Mouse (Mus musculus) neural tube, embryonic 12.5 days (tissue): ENCODE measurements around the gene Mycbpap. TPM values are rescaled to one million over a fixed set of nuclear protein-coding genes. Genes with fewer than 3 reads are reported as not detected.

Source experiments
- ATAC-seq: fragments of 200-750 bp; cut with Nextera tagmentation; 2 replicates; pipeline ENCODE4 v1.8.0; 2017; ENCODE audit warnings: low read depth, mild to moderate bottlenecking, moderate TSS enrichment, moderate library complexity; ENCODE audit not compliant: low FRiP score
- H3K27ac ChIP-seq: fragments of 300-500 bp; sonication (generic); 2 replicates; pipeline ENCODE4 v1.5.1; 2016
- H3K27me3 ChIP-seq: fragments of 300-500 bp; sonication (generic); replicated peaks from 2 replicates; pipeline ENCODE4 v1.6.1; 2016; ENCODE audit warnings: mild to moderate bottlenecking
- H3K36me3 ChIP-seq: fragments of 300-500 bp; sonication (generic); 2 replicates; pipeline ENCODE4 v1.6.1; 2016; ENCODE audit warnings: mild to moderate bottlenecking
- H3K4me1 ChIP-seq: fragments of 300-500 bp; sonication (generic); 2 replicates; pipeline ENCODE4 v1.6.1; 2016
- H3K4me2 ChIP-seq: fragments of 300-500 bp; sonication (generic); replicated peaks from 2 replicates; pipeline ENCODE4 v1.6.1; 2016; ENCODE audit warnings: mild to moderate bottlenecking
- H3K4me3 ChIP-seq: fragments of 300-500 bp; sonication (generic); 2 replicates; pipeline ENCODE4 v1.5.1; 2016
- H3K9ac ChIP-seq: fragments of 300-500 bp; sonication (generic); 2 replicates; pipeline ENCODE4 v1.6.1; 2016; ENCODE audit warnings: mild to moderate bottlenecking
- H3K9me3 ChIP-seq: fragments of 300-500 bp; sonication (generic); 2 replicates; pipeline ENCODE4 v1.6.1; 2016; ENCODE audit warnings: mild to moderate bottlenecking
- WGBS: fragments of 180-500 bp; shearing (Covaris S2); methylation state at CpG from one replicate; pipeline ENCODE4 v1.1.7; 2016; 5-methylcytosine and 5-hydroxymethylcytosine counted together
- polyA plus RNA-seq: library from polyadenylated mRNA; unstranded; fragments of >200 nt; fragmentation: Nextera tagmentation; extraction: Ambion mirVana; gene quantifications from 2 replicates; pipeline ENCODE4 v1.2.1, GENCODE M21; 2016

Gene Mycbpap
- polyA plus RNA-seq, 1 experiment from 2014 or later: 1.8 TPM

- H3K4me3 ChIP-seq: no peak overlapping the region
- ATAC-seq: no peak
- no peak overlapping the region for H3K27ac ChIP-seq
- H3K4me1 ChIP-seq: peaks cover 7% of the 10 kb centered on the region; the same call in 1 of the 2 replicates
- 42% methylated on average over 9 of the region's 9 CpGs for WGBS
- no peaks in the 10 kb centered on the region for H3K27me3 ChIP-seq
- no peaks in the 10 kb centered on the region for H3K9me3 ChIP-seq
- H3K9ac ChIP-seq: no peak overlapping the region
- no peak overlapping the region for H3K4me2 ChIP-seq
- H3K36me3 ChIP-seq: no peaks in the 10 kb centered on the region
These were observed 4.8 kb upstream of the Mycbpap start for GRCm38 (mm10) chr11:94526171-94526879.

GRCm38 (mm10) chr11:94513452-94513851 lies 8.1 kb downstream of the Mycbpap start:
- no peaks in the 10 kb centered on the region for H3K9me3 ChIP-seq
- no peak overlapping the region for H3K9ac ChIP-seq
- no peaks in the 10 kb centered on the region for H3K36me3 ChIP-seq
- H3K27me3 ChIP-seq: no peaks in the 10 kb centered on the region
- H3K4me1 ChIP-seq: no peaks in the 10 kb centered on the region; the same call in 1 of the 2 replicates
- no peak for ATAC-seq
- H3K4me2 ChIP-seq: no peak overlapping the region
- WGBS: 71% methylated on average over 9 of the region's 9 CpGs
- no peak overlapping the region for H3K27ac ChIP-seq
- H3K4me3 ChIP-seq: no peak overlapping the region

- ATAC-seq: no peak
- Histone ChIP-seq H3K4me2 (no peak overlapping the region), H3K36me3 (no peaks in the 10 kb centered on the region), H3K9ac (no peak overlapping the region), H3K9me3 (no peaks in the 10 kb centered on the region), H3K27ac (no peak overlapping the region), H3K27me3 (no peaks in the 10 kb centered on the region), H3K4me3 (no peak overlapping the region), H3K4me1 (no peaks in the 10 kb centered on the region)
- 93% methylated on average over 10 of the region's 10 CpGs for WGBS
These were observed 12.6 kb downstream of the Mycbpap start for GRCm38 (mm10) chr11:94508976-94509375.

GRCm38 (mm10) chr11:94501482-94501881 lies 20.1 kb downstream of the Mycbpap start:
- H3K4me2 ChIP-seq: no peak overlapping the region
- peaks cover 21% of the 10 kb centered on the region for H3K4me1 ChIP-seq
- H3K9ac ChIP-seq: no peak overlapping the region
- ATAC-seq: no peak
- no peak overlapping the region for H3K27ac ChIP-seq
- no peaks in the 10 kb centered on the region for H3K9me3 ChIP-seq
- H3K36me3 ChIP-seq: no peaks in the 10 kb centered on the region
- 95% methylated on average over 8 of the region's 8 CpGs for WGBS
- no peak overlapping the region for H3K4me3 ChIP-seq
- peaks cover 26% of the 10 kb centered on the region for H3K27me3 ChIP-seq

- H3K27ac ChIP-seq: no peak overlapping the region
- H3K27me3 ChIP-seq: peaks cover 28% of the 10 kb centered on the region
- 26% methylated on average over 8 of the region's 8 CpGs for WGBS
- ATAC-seq: no peak
- H3K4me1 ChIP-seq: peaks cover 21% of the 10 kb centered on the region
- H3K4me3 ChIP-seq: no peak overlapping the region
- no peak overlapping the region for H3K9ac ChIP-seq
- no peaks in the 10 kb centered on the region for H3K36me3 ChIP-seq
- peak overlapping the region; percentile 61 for H3K4me2 ChIP-seq
- no peaks in the 10 kb centered on the region for H3K9me3 ChIP-seq
These were observed 21.2 kb downstream of the Mycbpap start for GRCm38 (mm10) chr11:94500362-94500761.

GRCm38 (mm10) chr11:94499661-94500152 lies 21.8 kb downstream of the Mycbpap start, which contains the start of gene Epn3:
Gene Epn3 (minus strand): TSS chr11:94499974.
- Histone ChIP-seq H3K27me3 (peaks cover 28% of the 10 kb centered on the region), H3K4me3 (peak within 1 kb of the TSS; percentile 18), H3K36me3 (no peaks in the 10 kb centered on the region), H3K27ac (no peak within 1 kb of the TSS), H3K9me3 (no peaks in the 10 kb centered on the region), H3K4me1 (peaks cover 21% of the 10 kb centered on the region), H3K4me2 (peak within 1 kb of the TSS; percentile 61), H3K9ac (0 out of 2 replicates have a peak within 1 kb of the TSS, but pooled peaks have one; percentile 2)
- WGBS: under 1% methylated on average over 26 of the region's 26 CpGs
- 0 out of 2 replicates have a peak, but pooled peaks have one; percentile 44 for ATAC-seq

- H3K4me2 ChIP-seq: peak overlapping the region; percentile 61
- peaks cover 21% of the 10 kb centered on the region for H3K4me1 ChIP-seq
- H3K27me3 ChIP-seq: peaks cover 28% of the 10 kb centered on the region
- H3K36me3 ChIP-seq: no peaks in the 10 kb centered on the region
- peak; percentile 53; the same call in 1 of the 2 replicates for ATAC-seq
- H3K27ac ChIP-seq: no peak overlapping the region
- no peaks in the 10 kb centered on the region for H3K9me3 ChIP-seq
- H3K4me3 ChIP-seq: no peak overlapping the region
- no peak overlapping the region for H3K9ac ChIP-seq
- WGBS: 10% methylated on average over 2 of the region's 2 CpGs
These were observed 22.5 kb downstream of the Mycbpap start for GRCm38 (mm10) chr11:94499035-94499434.

GRCm38 (mm10) chr11:94498093-94498996 lies 23.2 kb downstream of the Mycbpap start:
- WGBS: 24% methylated on average over 19 of the region's 19 CpGs

GRCm38 (mm10) chr11:94495415-94495814 lies 26.1 kb downstream of the Mycbpap start:
- Histone ChIP-seq H3K27ac (no peak overlapping the region), H3K4me2 (no peak overlapping the region), H3K9me3 (no peaks in the 10 kb centered on the region), H3K4me3 (no peak overlapping the region), H3K9ac (no peak overlapping the region), H3K4me1 (peaks cover 31% of the 10 kb centered on the region), H3K27me3 (peaks cover 44% of the 10 kb centered on the region), H3K36me3 (no peaks in the 10 kb centered on the region)
- 81% methylated on average over 3 of the region's 3 CpGs for WGBS
- ATAC-seq: no peak

More at GRCm38 (mm10) chr11:94498093-94498996, 23.2 kb downstream of the Mycbpap start:
- Histone ChIP-seq H3K27me3 (peaks cover 28% of the 10 kb centered on the region), H3K27ac (no peak overlapping the region), H3K4me3 (no peak overlapping the region), H3K9ac (no peak overlapping the region), H3K4me2 (peak overlapping the region; percentile 28), H3K4me1 (peaks cover 21% of the 10 kb centered on the region), H3K36me3 (no peaks in the 10 kb centered on the region), H3K9me3 (no peaks in the 10 kb centered on the region)
- ATAC-seq: no peak

- Histone ChIP-seq H3K4me3 (no peak overlapping the region), H3K9ac (peak overlapping the region; percentile 72; the same call in 1 of the 2 replicates)
- WGBS: 67% methylated on average over 7 of the region's 7 CpGs
These were observed 29.8 kb downstream of the Mycbpap start for GRCm38 (mm10) chr11:94491749-94492099.

GRCm38 (mm10) chr11:94491035-94491748 lies 30.4 kb downstream of the Mycbpap start:
- WGBS: 4% methylated on average over 55 of the region's 55 CpGs
- peaks cover 10% of the 10 kb centered on the region; the same call in 1 of the 2 replicates for H3K4me1 ChIP-seq
- H3K36me3 ChIP-seq: no peaks in the 10 kb centered on the region
- ATAC-seq: peak; percentile 59; the same call in 1 of the 2 replicates
- H3K27ac ChIP-seq: no peak overlapping the region
- H3K4me3 ChIP-seq: peak overlapping the region; percentile 49
- peaks cover 39% of the 10 kb centered on the region for H3K27me3 ChIP-seq
- peak overlapping the region; percentile 72 for H3K9ac ChIP-seq
- H3K9me3 ChIP-seq: no peaks in the 10 kb centered on the region
- H3K4me2 ChIP-seq: peak overlapping the region; percentile 85

More at GRCm38 (mm10) chr11:94491749-94492099, 29.8 kb downstream of the Mycbpap start:
- no peak overlapping the region for H3K27ac ChIP-seq
- peaks cover 43% of the 10 kb centered on the region for H3K27me3 ChIP-seq
- H3K36me3 ChIP-seq: no peaks in the 10 kb centered on the region
- H3K9me3 ChIP-seq: no peaks in the 10 kb centered on the region
- peak overlapping the region; percentile 85 for H3K4me2 ChIP-seq
- H3K4me1 ChIP-seq: peaks cover 10% of the 10 kb centered on the region; the same call in 1 of the 2 replicates
- 0 out of 2 replicates have a peak, but pooled peaks have one; percentile 8 for ATAC-seq
